Mouse (Mus musculus): ENCODE data around the gene Hcn2. TPM values are rescaled to one million over a fixed set of nuclear protein-coding genes. Genes with fewer than 3 reads are reported as not detected.

Hcn2 gene
- polyA plus RNA-seq (2015; fragmentation: Nextera tagmentation; extraction: Ambion mirVana): 0.87 and 0.89 TPM in 2 replicates

DNA sequence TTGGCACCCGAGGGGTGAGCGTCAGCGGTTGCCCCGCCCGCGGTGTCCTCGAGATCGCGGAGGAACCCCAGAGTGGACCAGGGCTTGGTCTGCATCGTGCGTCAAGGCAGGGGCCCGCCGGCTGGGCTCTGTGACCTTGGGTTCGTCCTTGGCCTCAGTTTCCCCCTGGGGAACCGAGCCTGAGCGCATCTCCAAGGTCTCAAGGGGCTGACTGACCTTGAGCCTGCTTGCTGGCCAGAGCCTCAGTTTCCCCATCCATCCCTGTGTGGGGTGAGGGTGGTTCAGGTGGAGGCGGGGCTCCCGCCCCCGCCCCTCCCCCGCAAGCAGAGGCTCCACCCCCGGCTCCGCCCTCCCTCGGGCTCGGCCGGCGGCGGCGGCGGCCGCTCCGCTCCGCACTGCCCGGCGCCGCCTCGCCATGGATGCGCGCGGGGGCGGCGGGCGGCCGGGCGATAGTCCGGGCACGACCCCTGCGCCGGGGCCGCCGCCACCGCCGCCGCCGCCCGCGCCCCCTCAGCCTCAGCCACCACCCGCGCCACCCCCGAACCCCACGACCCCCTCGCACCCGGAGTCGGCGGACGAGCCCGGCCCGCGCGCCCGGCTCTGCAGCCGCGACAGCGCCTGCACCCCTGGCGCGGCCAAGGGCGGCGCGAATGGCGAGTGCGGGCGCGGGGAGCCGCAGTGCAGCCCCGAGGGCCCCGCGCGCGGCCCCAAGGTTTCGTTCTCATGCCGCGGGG, at the start of gene Hcn2:
Gene Hcn2 (plus strand): TSS at position 381 of the 734 bp plus-strand sequence.
- Histone ChIP-seq H3K4me1 (ENCODE audit: control insufficient read depth, insufficient read depth, low read length) (peaks cover 16% of the 10 kb centered on the region), H3K36me3 (ENCODE audit: control insufficient read depth, insufficient read depth, low read length) (no peaks in the 10 kb centered on the region; the same call in 1 of the 2 replicates), H3K9ac (ENCODE audit: low read depth, low read length) (peak within 1 kb of the TSS; percentile 87), H3K27me3 (ENCODE audit: control insufficient read depth, insufficient read depth, low read depth, low read length) (peaks cover 27% of the 10 kb centered on the region), H3K27ac (ENCODE audit: low read length) (peak within 1 kb of the TSS; percentile 64; the same call in 1 of the 2 replicates), H3K9me3 (replicated peaks; ENCODE audit: control insufficient read depth, low read length, poor library complexity, severe bottlenecking) (no peaks in the 10 kb centered on the region), H3K4me3 (ENCODE audit: low read depth, low read length) (peak within 1 kb of the TSS; percentile 86), H3K4me2 (ENCODE audit: low read length) (peak within 1 kb of the TSS; percentile 90)
- WGBS: under 1% methylated on average over 48 of the region's 91 CpGs
- ATAC-seq: peak; percentile 54

DNA sequence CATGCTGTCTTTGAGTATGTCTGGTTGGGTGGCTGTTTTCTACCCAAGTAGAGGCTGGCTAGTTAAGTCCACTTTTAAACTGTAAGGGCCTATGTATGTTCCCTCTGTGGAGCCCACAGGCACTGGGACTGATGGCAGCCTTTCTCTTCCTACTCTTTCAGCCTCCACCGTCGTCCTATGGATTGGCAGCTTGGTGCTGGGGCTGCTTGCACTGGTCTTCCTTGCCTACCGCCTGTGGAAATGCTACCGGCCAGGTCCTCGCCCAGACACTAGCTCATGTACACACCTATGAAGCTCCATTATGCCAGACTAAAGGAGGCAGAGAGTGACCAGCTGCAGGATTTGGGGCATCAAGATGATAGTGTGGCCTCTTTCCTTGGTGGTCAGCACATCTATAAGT, 48.4 kb upstream of the Hcn2 start:
- H3K4me3 ChIP-seq (ENCODE audit: low read depth, low read length): peak overlapping the region; percentile 90; the same call in 1 of the 2 replicates
- H3K36me3 ChIP-seq (ENCODE audit: control insufficient read depth, insufficient read depth, low read length): no peaks in the 10 kb centered on the region
- no peaks in the 10 kb centered on the region for H3K9me3 ChIP-seq (replicated peaks; ENCODE audit: control insufficient read depth, low read length, poor library complexity, severe bottlenecking)
- peaks cover 20% of the 10 kb centered on the region for H3K4me1 ChIP-seq (ENCODE audit: control insufficient read depth, insufficient read depth, low read length)
- WGBS: 82% methylated on average over 5 of the region's 5 CpGs
- H3K9ac ChIP-seq (ENCODE audit: low read depth, low read length): peak overlapping the region; percentile 31; the same call in 1 of the 2 replicates
- H3K27ac ChIP-seq (ENCODE audit: low read length): peak overlapping the region; percentile 99
- no peaks in the 10 kb centered on the region for H3K27me3 ChIP-seq (ENCODE audit: control insufficient read depth, insufficient read depth, low read depth, low read length)
- H3K4me2 ChIP-seq (ENCODE audit: low read length): peak overlapping the region; percentile 97
- ATAC-seq: no peak

- Histone ChIP-seq H3K4me1 (ENCODE audit: control insufficient read depth, insufficient read depth, low read length) (peaks cover 20% of the 10 kb centered on the region), H3K27me3 (ENCODE audit: control insufficient read depth, insufficient read depth, low read depth, low read length) (no peaks in the 10 kb centered on the region), H3K9ac (ENCODE audit: low read depth, low read length) (peak within 1 kb of the TSS; percentile 93), H3K4me2 (ENCODE audit: low read length) (peak within 1 kb of the TSS; percentile 97), H3K4me3 (ENCODE audit: low read depth, low read length) (peak within 1 kb of the TSS; percentile 90), H3K27ac (ENCODE audit: low read length) (peak within 1 kb of the TSS; percentile 99), H3K9me3 (replicated peaks; ENCODE audit: control insufficient read depth, low read length, poor library complexity, severe bottlenecking) (no peaks in the 10 kb centered on the region), H3K36me3 (ENCODE audit: control insufficient read depth, insufficient read depth, low read length) (peaks cover 3% of the 10 kb centered on the region; the same call in 1 of the 2 replicates)
- under 1% methylated on average over 45 of the region's 45 CpGs for WGBS
- peak; percentile 88 for ATAC-seq
Measured at GRCm38 (mm10) chr10:79668771-79669575, 47.5 kb upstream of the Hcn2 start, which contains the start of gene Tpgs1. TSS of gene Tpgs1 (plus strand) at chr10:79669369.

- Histone ChIP-seq H3K4me1 (ENCODE audit: control insufficient read depth, insufficient read depth, low read length) (peaks cover 20% of the 10 kb centered on the region), H3K9me3 (replicated peaks; ENCODE audit: control insufficient read depth, low read length, poor library complexity, severe bottlenecking) (no peaks in the 10 kb centered on the region), H3K36me3 (ENCODE audit: control insufficient read depth, insufficient read depth, low read length) (peaks cover 3% of the 10 kb centered on the region; the same call in 1 of the 2 replicates), H3K9ac (ENCODE audit: low read depth, low read length) (peak overlapping the region; percentile 93), H3K27me3 (ENCODE audit: control insufficient read depth, insufficient read depth, low read depth, low read length) (no peaks in the 10 kb centered on the region), H3K27ac (ENCODE audit: low read length) (peak overlapping the region; percentile 99), H3K4me3 (ENCODE audit: low read depth, low read length) (peak overlapping the region; percentile 90), H3K4me2 (ENCODE audit: low read length) (peak overlapping the region; percentile 97)
- peak; percentile 66 for ATAC-seq
- WGBS: under 1% methylated on average over 47 of the region's 47 CpGs
Measured at GRCm38 (mm10) chr10:79669576-79670057, 46.8 kb upstream of the Hcn2 start.

GRCm38 (mm10) chr10:79670071-79670888, 46.2 kb upstream of the Hcn2 start:
- Histone ChIP-seq H3K9ac (ENCODE audit: low read depth, low read length) (peak overlapping the region; percentile 93), H3K27me3 (ENCODE audit: control insufficient read depth, insufficient read depth, low read depth, low read length) (no peaks in the 10 kb centered on the region), H3K4me1 (ENCODE audit: control insufficient read depth, insufficient read depth, low read length) (peaks cover 20% of the 10 kb centered on the region), H3K27ac (ENCODE audit: low read length) (peak overlapping the region; percentile 99), H3K4me3 (ENCODE audit: low read depth, low read length) (peak overlapping the region; percentile 90), H3K36me3 (ENCODE audit: control insufficient read depth, insufficient read depth, low read length) (peaks cover 3% of the 10 kb centered on the region; the same call in 1 of the 2 replicates), H3K4me2 (ENCODE audit: low read length) (peak overlapping the region; percentile 97), H3K9me3 (replicated peaks; ENCODE audit: control insufficient read depth, low read length, poor library complexity, severe bottlenecking) (no peaks in the 10 kb centered on the region)
- 34% methylated on average over 15 of the region's 15 CpGs for WGBS
- ATAC-seq: peak; percentile 18

GRCm38 (mm10) chr10:79671396-79672087, 44.9 kb upstream of the Hcn2 start:
- H3K36me3 ChIP-seq (ENCODE audit: control insufficient read depth, insufficient read depth, low read length): peaks cover 7% of the 10 kb centered on the region
- H3K9ac ChIP-seq (ENCODE audit: low read depth, low read length): no peak overlapping the region
- H3K27me3 ChIP-seq (ENCODE audit: control insufficient read depth, insufficient read depth, low read depth, low read length): no peaks in the 10 kb centered on the region
- no peaks in the 10 kb centered on the region for H3K9me3 ChIP-seq (replicated peaks; ENCODE audit: control insufficient read depth, low read length, poor library complexity, severe bottlenecking)
- no peak overlapping the region for H3K4me3 ChIP-seq (ENCODE audit: low read depth, low read length)
- H3K4me2 ChIP-seq (ENCODE audit: low read length): no peak overlapping the region; the same call in 1 of the 2 replicates
- no peak for ATAC-seq
- WGBS: 72% methylated on average over 6 of the region's 6 CpGs
- peaks cover 20% of the 10 kb centered on the region for H3K4me1 ChIP-seq (ENCODE audit: control insufficient read depth, insufficient read depth, low read length)
- H3K27ac ChIP-seq (ENCODE audit: low read length): no peak overlapping the region

- Histone ChIP-seq H3K4me1 (ENCODE audit: control insufficient read depth, insufficient read depth, low read length) (peaks cover 20% of the 10 kb centered on the region), H3K9ac (ENCODE audit: low read depth, low read length) (no peak overlapping the region), H3K4me3 (ENCODE audit: low read depth, low read length) (no peak overlapping the region), H3K9me3 (replicated peaks; ENCODE audit: control insufficient read depth, low read length, poor library complexity, severe bottlenecking) (no peaks in the 10 kb centered on the region), H3K27ac (ENCODE audit: low read length) (no peak overlapping the region), H3K36me3 (ENCODE audit: control insufficient read depth, insufficient read depth, low read length) (peaks cover 7% of the 10 kb centered on the region), H3K27me3 (ENCODE audit: control insufficient read depth, insufficient read depth, low read depth, low read length) (no peaks in the 10 kb centered on the region), H3K4me2 (ENCODE audit: low read length) (no peak overlapping the region)
- ATAC-seq: no peak
- 58% methylated on average over 3 of the region's 3 CpGs for WGBS
Measured at GRCm38 (mm10) chr10:79672088-79672455, 44.4 kb upstream of the Hcn2 start.

GRCm38 (mm10) chr10:79673054-79673453, 43.4 kb upstream of the Hcn2 start:
- ATAC-seq: no peak
- H3K4me2 ChIP-seq (ENCODE audit: low read length): no peak overlapping the region

More at GRCm38 (mm10) chr10:79673054-79673453, 43.4 kb upstream of the Hcn2 start:
- Histone ChIP-seq H3K9me3 (replicated peaks; ENCODE audit: control insufficient read depth, low read length, poor library complexity, severe bottlenecking) (no peaks in the 10 kb centered on the region), H3K4me3 (ENCODE audit: low read depth, low read length) (no peak overlapping the region), H3K9ac (ENCODE audit: low read depth, low read length) (no peak overlapping the region), H3K36me3 (ENCODE audit: control insufficient read depth, insufficient read depth, low read length) (peaks cover 7% of the 10 kb centered on the region), H3K4me1 (ENCODE audit: control insufficient read depth, insufficient read depth, low read length) (peaks cover 16% of the 10 kb centered on the region), H3K27ac (ENCODE audit: low read length) (no peak overlapping the region), H3K27me3 (ENCODE audit: control insufficient read depth, insufficient read depth, low read depth, low read length) (no peaks in the 10 kb centered on the region)
- WGBS: 86% methylated on average over 3 of the region's 3 CpGs
